Mouse (Mus musculus) liver, embryonic 16.5 days (tissue): ENCODE measurements at regions not wholly inside any gene's neighbourhood (a gene's known extent, or its start where the extent isn't known, plus 50 kb on each side); places are given as distances from the start of the nearest gene placed in this dataset.

ENCODE experiments used
- ATAC-seq: fragments of 200-750 bp; cut with Nextera tagmentation; 2 replicates; pipeline ENCODE4 v1.8.0; 2017; ENCODE audit warnings: low read depth, mild to moderate bottlenecking, moderate number of reproducible peaks, moderate library complexity
- H3K27ac ChIP-seq: fragments of 300-500 bp; sonication (generic); 2 replicates; pipeline ENCODE4 v1.5.1; 2014; ENCODE audit warnings: mild to moderate bottlenecking, low read length
- H3K27me3 ChIP-seq: fragments of 300-500 bp; sonication (generic); 2 replicates; pipeline ENCODE4 v1.6.1; 2014; ENCODE audit warnings: low read depth, low read length, mixed read lengths; ENCODE audit not compliant: control insufficient read depth, insufficient read depth
- H3K36me3 ChIP-seq: fragments of 300-500 bp; sonication (generic); 2 replicates; pipeline ENCODE4 v1.6.1; 2014; ENCODE audit warnings: mild to moderate bottlenecking; ENCODE audit not compliant: control insufficient read depth, insufficient read depth
- H3K4me1 ChIP-seq: fragments of 300-500 bp; sonication (generic); 2 replicates; pipeline ENCODE4 v1.6.1; 2014; ENCODE audit warnings: low read depth, low read length, mixed read lengths; ENCODE audit not compliant: control insufficient read depth
- H3K4me2 ChIP-seq: fragments of 300-500 bp; sonication (generic); 2 replicates; pipeline ENCODE4 v1.6.1; 2014; ENCODE audit warnings: low read depth, low read length, mixed read lengths
- H3K4me3 ChIP-seq: fragments of 300-500 bp; sonication (generic); 2 replicates; pipeline ENCODE4 v1.5.1; 2014; ENCODE audit warnings: low read depth, mild to moderate bottlenecking, low read length
- H3K9ac ChIP-seq: fragments of 300-500 bp; sonication (generic); 2 replicates; pipeline ENCODE4 v1.6.1; 2014; ENCODE audit warnings: low read depth, low read length
- H3K9me3 ChIP-seq: fragments of 300-500 bp; sonication (generic); replicated peaks from 2 replicates; pipeline ENCODE4 v1.6.1; 2016; ENCODE audit warnings: low read length; ENCODE audit not compliant: control insufficient read depth
- WGBS: fragments of 180-500 bp; shearing (Covaris S2); extraction: QIAGEN DNeasy Blood & Tissue Kit; methylation state at CpG from one replicate; pipeline ENCODE4 v1.1.7; 2014; ENCODE audit not compliant: insufficient replicate concordance; 5-methylcytosine and 5-hydroxymethylcytosine counted together

DNA sequence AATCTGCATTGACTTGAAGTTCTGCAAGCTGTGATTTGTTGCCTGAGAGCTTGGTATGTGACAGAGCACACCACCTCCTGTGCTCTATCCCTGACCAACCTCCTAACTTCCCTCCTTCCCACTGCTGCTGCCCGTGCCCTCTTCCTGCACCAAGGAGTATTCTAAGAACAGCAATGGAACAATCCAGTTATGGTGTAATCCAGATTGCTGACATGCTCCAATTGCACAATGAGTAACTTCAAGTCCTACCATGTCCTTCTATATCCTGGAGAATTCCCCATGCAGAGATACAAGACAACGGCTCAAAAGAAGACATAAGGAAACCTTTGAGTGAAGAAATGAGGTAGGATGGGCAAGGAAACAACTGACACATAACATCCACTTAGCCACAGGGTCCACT, 235.5 kb downstream of the Rfpl4b start:
- Histone ChIP-seq H3K4me3 (no peak overlapping the region), H3K9ac (no peak overlapping the region), H3K36me3 (no peaks in the 10 kb centered on the region), H3K27me3 (no peaks in the 10 kb centered on the region), H3K4me1 (no peaks in the 10 kb centered on the region), H3K27ac (no peak overlapping the region), H3K9me3 (no peaks in the 10 kb centered on the region), H3K4me2 (no peak overlapping the region)
- WGBS: 55% methylated on average over 2 of the region's 2 CpGs
- ATAC-seq: no peak

DNA sequence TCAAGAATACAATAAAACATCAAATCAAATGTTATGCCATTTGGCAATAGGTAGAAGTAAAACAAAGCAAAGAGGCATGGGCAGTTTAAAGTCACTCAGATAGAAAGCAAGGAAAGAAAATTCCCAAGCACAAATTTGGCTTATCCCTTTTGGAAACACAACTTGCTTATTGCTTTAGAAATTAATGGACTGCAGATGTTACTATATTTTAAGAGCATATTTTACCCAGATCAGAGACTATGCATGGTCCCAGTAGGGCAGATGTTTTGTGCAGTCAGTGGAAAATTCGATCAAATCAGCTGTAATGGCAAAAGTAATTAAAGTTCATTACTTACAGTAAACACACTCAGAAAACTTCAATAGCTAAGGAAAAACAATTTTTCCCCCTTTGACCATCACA, 245.9 kb downstream of the Rfpl4b start:
- Histone ChIP-seq H3K9me3 (no peaks in the 10 kb centered on the region), H3K9ac (no peak overlapping the region), H3K4me1 (no peaks in the 10 kb centered on the region), H3K36me3 (no peaks in the 10 kb centered on the region), H3K4me3 (no peak overlapping the region), H3K4me2 (no peak overlapping the region), H3K27ac (no peak overlapping the region), H3K27me3 (no peaks in the 10 kb centered on the region)
- 39% methylated on average over 1 of the region's 1 CpGs for WGBS
- no peak for ATAC-seq

DNA sequence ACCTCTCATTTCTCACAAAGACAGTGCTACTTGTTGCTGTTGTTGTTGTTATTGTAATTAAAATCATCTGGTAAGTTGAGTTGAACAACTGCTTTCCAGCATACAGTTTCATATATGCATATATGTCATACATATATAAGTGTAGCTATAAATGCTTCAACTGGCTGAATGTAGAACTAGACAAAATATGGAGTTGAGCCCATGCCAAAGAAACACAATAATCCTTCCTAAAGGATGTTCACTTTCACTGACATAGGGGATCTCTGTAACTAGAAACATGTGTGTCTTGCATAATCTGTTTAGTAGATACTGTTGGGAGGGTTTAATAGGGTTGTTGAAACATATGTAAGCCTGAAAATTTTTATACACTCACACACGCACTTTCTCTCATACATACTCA, 247.9 kb downstream of the Rfpl4b start:
- ATAC-seq: no peak
- 52% methylated on average over 1 of the region's 1 CpGs for WGBS
- H3K4me1 ChIP-seq: no peaks in the 10 kb centered on the region
- H3K9ac ChIP-seq: no peak overlapping the region
- H3K27me3 ChIP-seq: no peaks in the 10 kb centered on the region
- no peaks in the 10 kb centered on the region for H3K36me3 ChIP-seq
- H3K27ac ChIP-seq: no peak overlapping the region
- H3K4me2 ChIP-seq: no peak overlapping the region
- no peaks in the 10 kb centered on the region for H3K9me3 ChIP-seq
- no peak overlapping the region for H3K4me3 ChIP-seq

DNA sequence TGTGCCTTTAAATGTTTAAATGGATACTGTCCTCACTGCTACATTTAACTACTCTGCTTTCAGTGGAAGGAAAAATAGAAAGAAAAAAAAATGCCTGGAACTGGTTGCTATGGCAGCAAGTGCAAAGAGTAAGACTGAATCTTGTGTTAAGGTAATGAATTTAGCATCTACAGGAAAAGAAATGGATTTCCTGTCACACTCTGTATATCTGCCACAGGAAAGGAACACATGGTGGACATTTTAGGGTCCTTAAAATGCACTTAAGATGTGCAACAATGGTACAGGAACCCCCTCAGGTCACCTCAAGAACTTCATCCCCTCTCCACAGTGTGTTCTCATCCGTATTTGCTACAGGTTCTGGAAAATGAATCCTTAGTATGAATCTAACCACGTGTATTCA, 248.4 kb downstream of the Rfpl4b start:
- H3K27ac ChIP-seq: no peak overlapping the region
- ATAC-seq: no peak
- no peaks in the 10 kb centered on the region for H3K36me3 ChIP-seq
- WGBS: 33% methylated on average over 2 of the region's 2 CpGs
- no peaks in the 10 kb centered on the region for H3K9me3 ChIP-seq
- no peak overlapping the region for H3K4me3 ChIP-seq
- H3K4me2 ChIP-seq: no peak overlapping the region
- no peak overlapping the region for H3K9ac ChIP-seq
- H3K27me3 ChIP-seq: no peaks in the 10 kb centered on the region
- H3K4me1 ChIP-seq: no peaks in the 10 kb centered on the region

DNA sequence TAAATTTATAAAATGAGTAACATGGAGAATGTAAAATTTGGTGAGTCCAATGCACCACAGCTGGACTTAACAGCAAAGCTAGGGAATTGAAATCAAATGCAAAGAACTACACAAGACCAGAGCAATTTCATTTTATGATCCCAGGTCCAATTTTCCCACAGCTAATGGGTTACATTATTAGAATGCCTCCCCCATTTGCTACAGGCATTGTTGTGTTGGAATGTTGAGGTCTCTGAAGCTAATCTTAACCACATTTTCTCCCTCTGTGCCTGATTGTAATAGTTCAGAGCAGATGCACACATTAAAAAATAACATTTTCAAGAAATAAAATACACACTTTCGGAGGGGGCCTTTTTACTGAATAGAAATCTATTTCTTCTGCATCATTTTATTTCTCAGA, 254.3 kb downstream of the Rfpl4b start:
- WGBS: 73% methylated on average over 1 of the region's 1 CpGs
- no peak overlapping the region for H3K9ac ChIP-seq

DNA sequence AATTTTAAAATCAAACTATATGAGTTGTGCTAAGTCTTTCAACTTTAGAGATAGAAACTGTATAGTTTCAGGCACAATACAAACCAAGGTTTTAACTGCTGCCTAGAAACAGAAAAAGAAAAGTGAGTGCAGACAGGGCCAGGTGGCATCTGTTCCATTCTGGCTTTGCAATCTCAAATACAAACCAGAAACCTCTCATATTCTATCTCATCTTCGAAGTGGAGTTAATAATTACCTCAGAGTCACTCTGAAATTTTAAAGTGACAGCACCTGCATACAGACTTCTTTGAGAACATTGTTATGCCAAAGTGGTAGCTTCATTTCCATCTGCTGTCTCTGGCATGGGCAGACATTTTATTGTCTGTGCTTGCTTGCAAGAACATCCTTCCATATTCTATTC, 255.2 kb downstream of the Rfpl4b start:
- H3K9ac ChIP-seq: no peak overlapping the region
- H3K36me3 ChIP-seq: no peaks in the 10 kb centered on the region
- H3K27ac ChIP-seq: no peak overlapping the region
- no peak overlapping the region for H3K4me2 ChIP-seq
- ATAC-seq: no peak
- H3K4me1 ChIP-seq: no peaks in the 10 kb centered on the region
- no peak overlapping the region for H3K4me3 ChIP-seq
- no peaks in the 10 kb centered on the region for H3K27me3 ChIP-seq
- no peaks in the 10 kb centered on the region for H3K9me3 ChIP-seq
- 14% methylated on average over 1 of the region's 1 CpGs for WGBS

More for the DNA sequence above, 254.3 kb downstream of the Rfpl4b start:
- Histone ChIP-seq H3K4me1 (no peaks in the 10 kb centered on the region), H3K27me3 (no peaks in the 10 kb centered on the region), H3K4me3 (no peak overlapping the region), H3K9me3 (no peaks in the 10 kb centered on the region), H3K4me2 (no peak overlapping the region), H3K36me3 (no peaks in the 10 kb centered on the region), H3K27ac (no peak overlapping the region)
- no peak for ATAC-seq

DNA sequence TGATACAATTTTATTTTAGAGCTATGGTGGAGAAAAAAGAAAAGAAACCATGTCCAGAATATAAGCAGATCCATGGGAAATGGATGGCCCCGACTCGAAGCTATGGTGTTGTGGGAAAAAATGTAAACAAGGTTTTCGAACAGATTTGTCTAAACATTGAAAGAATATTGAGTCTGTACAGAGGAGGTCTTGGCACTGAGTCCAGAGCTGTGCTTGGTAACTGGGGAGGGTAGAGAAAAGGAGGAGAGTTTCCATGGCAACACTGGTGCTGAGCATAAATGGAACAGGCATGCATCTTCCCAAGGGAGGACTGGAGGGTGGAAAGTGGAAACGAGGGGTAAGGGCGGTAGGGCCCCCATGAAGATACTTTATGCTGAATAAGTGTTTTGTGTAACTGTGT, 266.5 kb downstream of the Rfpl4b start:
- no peak for ATAC-seq
- H3K9ac ChIP-seq: no peak overlapping the region
- no peaks in the 10 kb centered on the region for H3K4me1 ChIP-seq
- H3K27ac ChIP-seq: no peak overlapping the region
- WGBS: 50% methylated on average over 5 of the region's 5 CpGs
- H3K27me3 ChIP-seq: no peaks in the 10 kb centered on the region
- H3K4me3 ChIP-seq: no peak overlapping the region
- no peaks in the 10 kb centered on the region for H3K9me3 ChIP-seq
- H3K4me2 ChIP-seq: no peak overlapping the region
- no peaks in the 10 kb centered on the region for H3K36me3 ChIP-seq

DNA sequence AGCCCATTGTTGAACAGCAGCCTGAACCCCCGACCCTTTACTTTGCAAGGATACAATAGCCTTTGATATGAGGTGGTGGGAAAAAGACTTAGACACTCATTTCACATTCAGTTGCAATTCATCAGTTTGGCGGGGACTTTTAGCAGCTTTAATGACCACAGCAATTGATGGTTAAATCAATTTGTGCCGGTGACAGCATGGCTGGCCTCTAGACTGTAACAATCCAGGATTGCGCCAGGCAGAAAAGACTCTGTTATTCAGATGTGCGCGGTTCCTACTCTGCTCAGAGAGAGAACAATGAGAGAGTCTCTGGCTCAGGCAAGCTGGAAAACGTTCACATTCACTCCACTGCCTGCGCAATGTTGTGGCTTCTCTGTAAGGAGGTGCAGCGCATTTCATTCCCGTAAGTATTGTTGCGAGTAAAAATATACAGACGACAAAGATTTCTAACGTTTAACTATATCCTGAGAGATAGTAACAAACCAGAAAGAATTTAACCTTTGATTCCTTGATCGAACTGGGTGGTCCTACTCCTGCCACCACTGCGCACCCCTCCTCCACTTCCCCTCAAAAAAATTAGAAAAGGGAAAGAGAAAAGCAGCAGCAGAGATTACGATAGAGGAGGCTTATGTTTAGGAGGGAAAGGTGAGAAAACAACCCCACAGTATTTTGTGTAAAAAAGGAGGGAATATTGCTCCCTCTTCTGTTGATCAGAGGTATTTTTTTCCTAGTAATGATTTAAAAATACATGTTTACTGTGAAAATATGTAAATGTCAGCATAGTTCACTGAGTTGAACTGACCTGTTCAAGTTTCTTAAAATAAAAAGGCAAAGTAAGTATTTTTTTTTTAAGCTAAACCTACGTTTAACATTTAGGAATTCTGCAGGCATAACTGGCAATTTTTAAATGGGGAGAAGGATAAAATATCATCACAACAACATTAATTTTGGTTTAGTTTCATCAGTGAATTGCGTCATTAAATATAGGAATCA, 267.6 kb downstream of the Rfpl4b start:
- peak overlapping the region; percentile 41 for H3K4me2 ChIP-seq
- no peaks in the 10 kb centered on the region for H3K9me3 ChIP-seq
- no peak overlapping the region for H3K9ac ChIP-seq
- ATAC-seq: no peak
- WGBS: 16% methylated on average over 18 of the region's 18 CpGs
- H3K27me3 ChIP-seq: no peaks in the 10 kb centered on the region
- no peak overlapping the region for H3K4me3 ChIP-seq
- no peaks in the 10 kb centered on the region for H3K4me1 ChIP-seq
- no peaks in the 10 kb centered on the region for H3K36me3 ChIP-seq
- no peak overlapping the region for H3K27ac ChIP-seq

DNA sequence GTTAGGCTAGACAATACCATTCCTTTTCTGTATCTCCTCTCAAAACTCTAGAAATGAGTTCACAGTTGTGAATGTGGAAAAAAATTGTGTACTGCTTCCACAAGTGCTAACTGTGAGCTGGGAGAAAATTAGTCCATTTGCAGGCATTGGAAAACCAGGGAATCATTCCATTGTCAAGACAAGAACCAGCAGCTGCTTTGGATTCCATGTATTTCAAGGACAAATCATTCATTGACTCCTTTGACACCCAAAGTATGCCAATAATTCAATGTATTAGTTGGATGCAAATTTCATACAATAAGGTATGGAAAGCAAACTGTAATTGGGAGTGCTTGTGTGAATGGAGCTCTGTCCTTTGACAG, 268.3 kb downstream of the Rfpl4b start:
- no peak for ATAC-seq
- Histone ChIP-seq H3K4me3 (no peak overlapping the region), H3K9ac (no peak overlapping the region), H3K9me3 (no peaks in the 10 kb centered on the region), H3K4me2 (no peak overlapping the region), H3K27me3 (no peaks in the 10 kb centered on the region), H3K27ac (no peak overlapping the region), H3K4me1 (no peaks in the 10 kb centered on the region), H3K36me3 (no peaks in the 10 kb centered on the region)
